Mouse (Mus musculus): Measurements from ENCODE around the gene Tinagl1. TPM values are rescaled to one million over a fixed set of nuclear protein-coding genes. Genes with fewer than 3 reads are reported as not detected.
A peak's percentile ranks its signal among the peaks of the same experiment; 100 is the strongest.

The Tinagl1 gene
- polyA plus RNA-seq, 1 experiment: 8.1 TPM

DNA sequence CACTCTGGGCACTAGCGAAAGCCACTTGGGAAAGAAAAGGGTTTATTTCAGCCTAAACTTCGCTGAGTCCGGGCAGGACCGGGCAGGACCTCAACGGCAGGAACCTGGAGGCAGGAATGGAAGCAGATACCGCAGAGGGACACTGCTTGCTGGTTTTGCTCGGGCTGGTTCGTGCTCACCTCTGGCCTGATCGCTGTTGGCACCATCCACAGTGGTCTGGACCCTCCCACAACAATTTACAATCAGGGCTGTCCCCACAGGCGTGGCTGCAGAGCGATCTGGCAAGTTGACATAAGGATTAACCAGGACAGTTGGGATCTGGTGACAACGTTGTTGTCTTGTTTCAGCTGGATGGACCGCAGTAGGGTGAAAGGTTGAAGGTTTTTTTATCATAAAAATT, 21.0 kb upstream of the Tinagl1 start:
- no peak for TF ChIP-seq POLR2A (IDR thresholded peaks at IDR 0.05; ENCODE audit: borderline replicate concordance, extremely low read depth, insufficient read depth, insufficient read length, poor library complexity, severe bottlenecking)
- no peak for DNase-seq (ENCODE audit: low read depth)

DNA sequence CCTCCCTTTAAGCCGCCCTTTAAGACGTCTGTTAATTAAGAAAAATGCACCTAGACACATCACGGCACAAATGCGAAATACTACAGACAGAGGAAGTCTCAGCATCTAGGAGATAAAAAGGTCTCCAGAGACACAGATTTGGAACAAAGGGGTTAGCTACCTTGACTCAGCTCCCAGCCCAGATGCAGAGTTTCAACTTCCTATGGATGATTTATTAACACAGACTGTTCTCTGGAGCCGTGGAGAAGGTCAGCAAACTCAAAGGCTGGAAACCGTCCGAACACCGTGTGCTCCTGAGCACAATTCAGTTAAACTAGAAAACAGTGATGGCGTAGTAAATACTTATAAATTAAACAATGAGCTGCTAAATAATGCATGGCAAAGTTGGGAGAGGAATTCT, 17.3 kb upstream of the Tinagl1 start:
- TF ChIP-seq CTCF (IDR thresholded peaks at IDR 0.05; ENCODE audit: borderline replicate concordance, extremely low read depth, insufficient read depth, insufficient read length) (no peak), POLR2A (IDR thresholded peaks at IDR 0.05; ENCODE audit: borderline replicate concordance, extremely low read depth, insufficient read depth, insufficient read length, poor library complexity, severe bottlenecking) (no peak)
- DNase-seq (ENCODE audit: low read depth): no peak

GRCm38 (mm10) chr4:130189606-130190005, 14.7 kb upstream of the Tinagl1 start:
- DNase-seq (ENCODE audit: low read depth): no peak
- TF ChIP-seq CTCF (IDR thresholded peaks at IDR 0.05; ENCODE audit: borderline replicate concordance, extremely low read depth, insufficient read depth, insufficient read length) (no peak), POLR2A (IDR thresholded peaks at IDR 0.05; ENCODE audit: borderline replicate concordance, extremely low read depth, insufficient read depth, insufficient read length, poor library complexity, severe bottlenecking) (no peak)

DNA sequence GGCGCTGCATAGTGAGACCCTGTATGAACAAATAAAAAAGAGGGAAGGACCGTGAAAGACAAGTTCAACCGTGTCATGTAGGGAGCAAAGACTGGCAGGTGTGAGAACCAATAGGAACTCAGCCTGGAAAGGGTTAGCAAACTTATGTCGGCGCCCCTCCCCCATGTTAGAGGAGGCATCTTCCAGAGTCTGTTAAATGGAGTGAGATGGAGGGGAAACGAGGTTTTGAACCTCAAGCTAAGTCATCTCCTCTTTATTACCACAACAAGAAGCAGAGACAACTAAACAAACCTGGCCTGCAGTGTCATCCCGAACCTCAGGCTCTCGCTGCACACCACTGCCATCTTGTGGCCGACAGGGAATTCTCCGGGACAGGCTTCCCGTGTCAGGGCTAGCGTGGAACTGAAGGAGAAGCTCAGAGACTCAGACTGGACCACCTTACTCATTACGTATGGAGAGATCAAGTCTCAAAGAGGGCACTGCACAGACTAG, 13.9 kb upstream of the Tinagl1 start:
- TF ChIP-seq CTCF (IDR thresholded peaks at IDR 0.05; ENCODE audit: borderline replicate concordance, extremely low read depth, insufficient read depth, insufficient read length): peak; percentile 99
- TF ChIP-seq POLR2A (IDR thresholded peaks at IDR 0.05; ENCODE audit: borderline replicate concordance, extremely low read depth, insufficient read depth, insufficient read length, poor library complexity, severe bottlenecking): no peak
- peak; percentile 92 for DNase-seq (ENCODE audit: low read depth)

DNA sequence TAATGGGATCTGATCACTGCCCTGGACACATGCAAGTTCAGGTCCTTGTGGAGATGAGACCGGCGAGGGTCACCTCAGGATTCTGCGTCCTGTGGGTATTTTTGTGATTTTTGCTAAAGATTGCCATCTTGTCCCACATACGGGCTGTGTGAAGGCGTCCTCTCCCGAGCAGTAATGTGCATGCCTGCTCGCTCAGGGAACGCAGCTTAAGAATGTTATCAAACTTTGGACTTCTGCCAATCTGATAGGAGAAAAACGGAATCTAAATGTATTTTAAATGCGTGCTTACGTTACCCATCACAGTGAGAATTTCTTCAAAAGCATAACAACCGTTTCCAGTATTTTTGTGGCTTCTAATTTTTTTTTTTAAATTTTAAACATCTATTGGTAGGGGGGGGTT, 12.0 kb upstream of the Tinagl1 start:
- no peak for DNase-seq (ENCODE audit: low read depth)
- TF ChIP-seq CTCF (IDR thresholded peaks at IDR 0.05; ENCODE audit: borderline replicate concordance, extremely low read depth, insufficient read depth, insufficient read length): no peak
- no peak for TF ChIP-seq POLR2A (IDR thresholded peaks at IDR 0.05; ENCODE audit: borderline replicate concordance, extremely low read depth, insufficient read depth, insufficient read length, poor library complexity, severe bottlenecking)

DNA sequence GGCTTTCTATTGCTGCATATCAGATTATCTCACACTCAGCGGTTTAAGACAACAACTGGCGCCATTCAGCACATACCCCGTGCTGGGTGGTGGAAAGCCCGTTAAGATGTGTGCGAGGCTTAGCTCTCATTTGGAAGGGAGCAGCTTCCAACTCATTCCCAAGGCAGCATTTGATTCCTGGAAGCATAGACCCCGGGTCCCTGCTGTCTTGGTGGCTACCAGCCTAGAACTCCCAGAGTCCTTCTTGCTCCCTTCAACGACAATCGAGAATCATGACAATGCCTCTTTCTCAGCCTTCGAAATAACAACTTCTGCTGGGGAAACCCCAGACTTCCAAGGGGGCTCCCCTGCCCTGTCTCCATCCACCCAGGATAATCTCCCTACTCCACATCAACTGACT, 11.5 kb upstream of the Tinagl1 start:
- TF ChIP-seq POLR2A (IDR thresholded peaks at IDR 0.05; ENCODE audit: borderline replicate concordance, extremely low read depth, insufficient read depth, insufficient read length, poor library complexity, severe bottlenecking) (no peak), CTCF (IDR thresholded peaks at IDR 0.05; ENCODE audit: borderline replicate concordance, extremely low read depth, insufficient read depth, insufficient read length) (no peak)
- DNase-seq (ENCODE audit: low read depth): no peak

DNA sequence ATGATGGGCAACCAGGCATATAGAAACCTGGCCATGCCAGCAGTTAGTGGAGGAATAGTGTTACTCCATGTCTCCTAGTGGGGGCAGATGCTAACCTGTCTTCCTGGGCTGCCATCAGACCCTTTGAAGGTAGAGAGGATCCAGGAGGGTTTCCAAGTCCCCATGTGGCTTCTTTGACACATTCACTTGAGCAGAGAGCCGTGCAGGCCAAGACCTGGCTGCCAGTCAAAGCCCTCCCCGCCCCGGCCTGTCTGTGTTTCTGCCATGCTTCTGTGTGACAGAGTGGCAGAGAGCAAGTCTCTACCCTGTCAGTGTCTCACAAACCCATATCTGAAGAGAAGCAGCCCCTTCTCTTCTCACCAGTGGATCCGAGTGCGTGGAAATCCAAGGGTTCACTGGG, 9.0 kb upstream of the Tinagl1 start:
- DNase-seq (ENCODE audit: low read depth): no peak
- TF ChIP-seq POLR2A (IDR thresholded peaks at IDR 0.05; ENCODE audit: borderline replicate concordance, extremely low read depth, insufficient read depth, insufficient read length, poor library complexity, severe bottlenecking) (no peak), CTCF (IDR thresholded peaks at IDR 0.05; ENCODE audit: borderline replicate concordance, extremely low read depth, insufficient read depth, insufficient read length) (no peak)

- TF ChIP-seq POLR2A (IDR thresholded peaks at IDR 0.05; ENCODE audit: borderline replicate concordance, extremely low read depth, insufficient read depth, insufficient read length, poor library complexity, severe bottlenecking) (no peak), CTCF (IDR thresholded peaks at IDR 0.05; ENCODE audit: borderline replicate concordance, extremely low read depth, insufficient read depth, insufficient read length) (no peak)
- no peak for DNase-seq (ENCODE audit: low read depth)
These were observed 8.1 kb upstream of the Tinagl1 start for GRCm38 (mm10) chr4:130183023-130183422.

GRCm38 (mm10) chr4:130181886-130182285, 7.0 kb upstream of the Tinagl1 start:
- TF ChIP-seq CTCF (IDR thresholded peaks at IDR 0.05; ENCODE audit: borderline replicate concordance, extremely low read depth, insufficient read depth, insufficient read length) (no peak), POLR2A (IDR thresholded peaks at IDR 0.05; ENCODE audit: borderline replicate concordance, extremely low read depth, insufficient read depth, insufficient read length, poor library complexity, severe bottlenecking) (no peak)
- no peak for DNase-seq (ENCODE audit: low read depth)

DNA sequence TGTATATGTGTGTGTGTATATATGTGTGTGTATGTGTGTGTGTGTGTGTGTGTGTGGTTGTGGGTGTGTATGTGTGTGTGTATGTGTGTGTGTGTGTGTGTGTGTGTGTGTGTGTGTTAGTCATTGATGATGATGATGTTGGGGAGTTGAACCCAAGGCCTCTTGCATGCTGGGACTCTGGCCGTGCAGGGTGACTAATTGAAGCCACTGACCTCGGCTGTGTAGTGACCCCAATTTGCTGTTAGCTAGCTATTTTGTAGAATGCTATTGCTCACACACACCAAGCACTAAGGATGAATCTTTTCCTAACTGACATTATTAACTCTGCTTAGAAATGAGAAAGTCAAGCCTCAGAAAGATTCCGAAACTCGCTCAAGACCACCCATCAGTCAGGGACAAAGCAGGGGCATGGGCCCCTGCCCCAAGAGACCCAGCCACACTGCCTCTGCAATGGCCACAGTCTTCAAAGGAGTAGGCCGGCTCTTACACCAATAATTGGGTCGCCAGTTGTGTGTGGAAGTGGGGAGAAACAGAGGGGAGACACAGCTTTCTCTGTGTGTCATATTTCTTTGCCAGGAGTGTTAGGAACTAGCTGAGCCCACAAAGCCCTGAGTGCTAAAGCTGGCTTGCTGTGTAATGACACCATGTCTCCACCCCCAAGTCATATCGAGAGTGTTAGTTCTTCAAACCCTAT, 6.1 kb upstream of the Tinagl1 start:
- TF ChIP-seq CTCF (IDR thresholded peaks at IDR 0.05; ENCODE audit: borderline replicate concordance, extremely low read depth, insufficient read depth, insufficient read length) (no peak), POLR2A (IDR thresholded peaks at IDR 0.05; ENCODE audit: borderline replicate concordance, extremely low read depth, insufficient read depth, insufficient read length, poor library complexity, severe bottlenecking) (no peak)
- no peak for DNase-seq (ENCODE audit: low read depth)

- no peak for TF ChIP-seq POLR2A (IDR thresholded peaks at IDR 0.05; ENCODE audit: borderline replicate concordance, extremely low read depth, insufficient read depth, insufficient read length, poor library complexity, severe bottlenecking)
- no peak for TF ChIP-seq CTCF (IDR thresholded peaks at IDR 0.05; ENCODE audit: borderline replicate concordance, extremely low read depth, insufficient read depth, insufficient read length)
- DNase-seq (ENCODE audit: low read depth): no peak
These were observed 5.0 kb upstream of the Tinagl1 start for GRCm38 (mm10) chr4:130179876-130180275.

DNA sequence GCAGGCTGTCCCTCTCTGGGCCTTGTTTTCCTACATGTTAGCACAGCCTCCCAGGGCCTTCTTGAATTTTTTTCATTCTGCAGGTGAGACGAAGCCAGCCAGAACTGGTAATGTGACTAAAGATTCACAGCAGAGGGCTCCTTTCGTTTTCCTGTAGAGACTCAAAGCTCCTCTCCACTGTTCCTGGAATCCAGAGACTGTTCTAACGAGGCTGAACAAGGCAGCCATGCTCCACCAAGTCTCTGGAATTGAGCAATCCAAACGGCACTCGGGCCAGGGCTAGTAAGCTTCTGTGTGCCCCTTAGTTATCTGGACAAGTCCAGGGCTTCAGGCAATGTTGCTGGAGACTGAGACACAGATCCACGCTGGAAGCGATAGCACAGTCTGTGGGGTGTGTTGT, 2.6 kb upstream of the Tinagl1 start:
- DNase-seq (ENCODE audit: low read depth): no peak
- TF ChIP-seq POLR2A (IDR thresholded peaks at IDR 0.05; ENCODE audit: borderline replicate concordance, extremely low read depth, insufficient read depth, insufficient read length, poor library complexity, severe bottlenecking) (no peak), CTCF (IDR thresholded peaks at IDR 0.05; ENCODE audit: borderline replicate concordance, extremely low read depth, insufficient read depth, insufficient read length) (no peak)
